9 mouse cellular contexts compared by ENCODE assay signal in the genomic region with DNA sequence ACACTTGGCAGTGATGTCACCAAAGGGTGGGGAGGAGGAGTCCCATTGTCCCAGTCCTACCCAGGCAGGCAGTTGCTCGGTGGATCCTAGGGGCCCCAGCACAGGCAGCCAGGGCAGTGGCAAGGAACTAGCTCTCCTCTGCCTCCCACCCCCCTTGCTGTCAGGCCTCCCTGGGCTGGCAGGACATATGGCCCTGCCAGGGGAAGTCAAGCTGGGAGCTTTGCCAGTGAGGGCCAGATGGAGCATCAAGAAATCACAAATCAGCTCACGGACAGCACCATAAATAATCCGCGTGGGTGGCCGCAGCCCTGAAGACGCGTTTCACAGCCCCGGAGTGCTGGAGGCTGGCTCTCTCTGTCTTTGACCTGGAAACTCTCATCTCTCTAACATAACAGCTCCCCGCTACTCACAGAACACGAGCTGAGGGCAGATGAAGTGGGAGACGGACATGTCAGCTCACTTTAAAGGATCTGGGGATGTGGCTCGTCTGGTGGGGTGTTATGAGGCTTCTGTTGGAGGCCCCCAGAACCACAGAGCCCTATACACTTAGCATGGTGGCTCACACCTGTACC. TPM values are rescaled to one million over a fixed set of nuclear protein-coding genes. Genes with fewer than 3 reads are reported as not detected.
DNase-seq lines count a peak whose midpoint lies in the region; ATAC-seq lines count a peak whose summit lies in the region.
"Had no signal": no experiment of that assay in that cellular context is flagged by ENCODE, and none has a peak within 500 bp of the region (broad histone marks: within the 10 kb centered on the region; RNA-seq: fewer than 3 reads in every experiment).

No protein-coding gene starts in this region.

- no peak for DNase-seq in heart, postnatal 14 days
- peak; percentile 99 for DNase-seq in cerebellum, adult 11-12 months
- DNase-seq in forebrain, embryonic 14.5 days (ENCODE audit: low spot score) = peak; percentile 86
- peak; percentile 21 to 49 for DNase-seq in kidney, postnatal 25 days
- peak; percentile 55 to 76 for DNase-seq in lung, postnatal 4 days
- peak; percentile 80 to 88 for DNase-seq in right cerebral cortex, postnatal 36 days (ENCODE audit: low spot score in 2 of 2)
- DNase-seq in urinary bladder, postnatal 10 days (ENCODE audit: low spot score) = no peak

- 0 out of 2 replicates have a peak, but pooled peaks cover 4% of the 10 kb centered on the region for H3K9me3 ChIP-seq in heart, embryonic 12.5 days (replicated peaks)
- no peaks in the 10 kb centered on the region for H3K9me3 ChIP-seq in forebrain, embryonic 14.5 days (replicated peaks; ENCODE audit: control insufficient read depth, low read length)

- ATAC-seq in heart, embryonic 12.5 days (ENCODE audit: insufficient number of reproducible peaks, low FRiP score) = no peak
- ATAC-seq in forebrain, embryonic 14.5 days = peak; percentile 87

- no peak overlapping the region for H3K27ac ChIP-seq in heart, embryonic 12.5 days (ENCODE audit: poor library complexity, severe bottlenecking)
- H3K27ac ChIP-seq in forebrain, embryonic 14.5 days (ENCODE audit: low read depth, low read length) = peak overlapping the region; percentile 81

- no peak overlapping the region for H3K4me3 ChIP-seq in heart, embryonic 12.5 days
- no peak overlapping the region for H3K4me3 ChIP-seq in forebrain, embryonic 14.5 days (ENCODE audit: low read depth, low read length)

- H3K4me1 ChIP-seq in heart, embryonic 12.5 days (replicated peaks) = peaks cover 10% of the 10 kb centered on the region
- H3K4me1 ChIP-seq in forebrain, embryonic 14.5 days (ENCODE audit: control insufficient read depth, insufficient read depth, low read length) = peaks cover 6% of the 10 kb centered on the region; the same call in 1 of the 2 replicates

- H3K9ac ChIP-seq in heart, embryonic 12.5 days = peak overlapping the region; percentile 56; the same call in 1 of the 2 replicates
- H3K9ac ChIP-seq in forebrain, embryonic 14.5 days (ENCODE audit: low read length) = peak overlapping the region; percentile 29

- no peaks in the 10 kb centered on the region for H3K27me3 ChIP-seq in heart, embryonic 12.5 days (replicated peaks)
- no peaks in the 10 kb centered on the region for H3K27me3 ChIP-seq in forebrain, embryonic 14.5 days (replicated peaks; ENCODE audit: control insufficient read depth, insufficient read depth, low read length)

- H3K36me3 ChIP-seq in heart, embryonic 12.5 days = no peaks in the 10 kb centered on the region
- no peaks in the 10 kb centered on the region for H3K36me3 ChIP-seq in forebrain, embryonic 14.5 days (ENCODE audit: control insufficient read depth, insufficient read depth, low read length)

- H3K4me2 ChIP-seq in heart, embryonic 12.5 days = peak overlapping the region; percentile 22
- peak overlapping the region; percentile 28 for H3K4me2 ChIP-seq in forebrain, embryonic 14.5 days (ENCODE audit: low read length)

- intact Hi-C loops in heart, postnatal 14 days (cut with DNase I) = no loop called here

- WGBS in heart, embryonic 12.5 days = 14% methylated on average over 12 of the region's 12 CpGs
- 26% methylated on average over 12 of the region's 12 CpGs for WGBS in forebrain, embryonic 14.5 days

RNA-seq across cellular contexts. Expression of a gene that starts 6.1 kb away (rescaled TPM):
- polyA plus RNA-seq in heart, embryonic 12.5 days (2016; fragmentation: Nextera tagmentation; extraction: Ambion mirVana) = 611 and 625 TPM in 2 replicates
- total RNA-seq in heart, postnatal 14 days (2021) = 100 to 1,000 TPM; 542 to 580 TPM
- polyA plus RNA-seq in forebrain, embryonic 14.5 days (2014; fragmentation: Nextera tagmentation; extraction: Ambion mirVana) = 603 and 789 TPM in 2 replicates

RNA-seq across cellular contexts. Expression of a gene that starts 7.6 kb away (rescaled TPM):
- polyA plus RNA-seq in heart, embryonic 12.5 days (2016; fragmentation: Nextera tagmentation; extraction: Ambion mirVana) = not detected in 2 replicates
- not detected for total RNA-seq in heart, postnatal 14 days (2021)
- not detected in 2 replicates for polyA plus RNA-seq in forebrain, embryonic 14.5 days (2014; fragmentation: Nextera tagmentation; extraction: Ambion mirVana)
- total RNA-seq: gastrocnemius, postnatal 4 days had no signal

RNA-seq across cellular contexts. Expression of a gene that starts 12.7 kb away (rescaled TPM):
- polyA plus RNA-seq in heart, embryonic 12.5 days (2016; fragmentation: Nextera tagmentation; extraction: Ambion mirVana) = 1.4 and 1.7 TPM in 2 replicates
- total RNA-seq in heart, postnatal 14 days (2021) = under 1 TPM; 0.27 to 0.48 TPM
- polyA plus RNA-seq in forebrain, embryonic 14.5 days (2014; fragmentation: Nextera tagmentation; extraction: Ambion mirVana) = 22.2 and 25.2 TPM in 2 replicates

RNA-seq across cellular contexts. Expression of a gene that starts 19.3 kb away (rescaled TPM):
- polyA plus RNA-seq in heart, embryonic 12.5 days (2016; fragmentation: Nextera tagmentation; extraction: Ambion mirVana) = 106 and 110 TPM in 2 replicates
- 100 to 1,000 TPM; 320 to 341 TPM for total RNA-seq in heart, postnatal 14 days (2021)
- polyA plus RNA-seq in forebrain, embryonic 14.5 days (2014; fragmentation: Nextera tagmentation; extraction: Ambion mirVana) = 175 and 178 TPM in 2 replicates

Comparison
In these comparisons a context has a peak if more than half of its experiments do, and no peak if none do; other contexts are left out.
1. DNase-seq: peak in cerebellum, adult 11-12 months (single experiment), forebrain, embryonic 14.5 days (single experiment), kidney, postnatal 25 days (2 of 2), lung, postnatal 4 days (2 of 2) and right cerebral cortex, postnatal 36 days (2 of 2); none in heart, postnatal 14 days (0 of 2) and urinary bladder, postnatal 10 days (single experiment).